Mouse (Mus musculus): Measurements from ENCODE around the gene Pcdh9.

Pcdh9 gene

GRCm38 (mm10) chr14:93376159-93376558 lies 514.3 kb downstream of the Pcdh9 start:
- DNase-seq (ENCODE audit: low spot score), result no peak

- no peak for DNase-seq (ENCODE audit: low spot score)
These were observed 516.3 kb downstream of the Pcdh9 start for GRCm38 (mm10) chr14:93374181-93374580.

GRCm38 (mm10) chr14:93354150-93354549 lies 536.3 kb downstream of the Pcdh9 start:
- no peak for DNase-seq (ENCODE audit: low spot score)

GRCm38 (mm10) chr14:93350906-93351305 lies 539.6 kb downstream of the Pcdh9 start:
- DNase-seq (ENCODE audit: low spot score), result peak; percentile 9

GRCm38 (mm10) chr14:93349166-93349565 lies 541.3 kb downstream of the Pcdh9 start:
- DNase-seq (ENCODE audit: low spot score), result no peak

GRCm38 (mm10) chr14:93347031-93347430 lies 543.4 kb downstream of the Pcdh9 start:
- no peak for DNase-seq (ENCODE audit: low spot score)

GRCm38 (mm10) chr14:93342781-93343180 lies 547.7 kb downstream of the Pcdh9 start:
- no peak for DNase-seq (ENCODE audit: low spot score)

GRCm38 (mm10) chr14:93341390-93341789 lies 549.1 kb downstream of the Pcdh9 start:
- DNase-seq (ENCODE audit: low spot score), result no peak

GRCm38 (mm10) chr14:93329247-93329646 lies 561.2 kb downstream of the Pcdh9 start:
- DNase-seq (ENCODE audit: low spot score), result no peak

GRCm38 (mm10) chr14:93317393-93317792 lies 573.1 kb downstream of the Pcdh9 start:
- no peak for DNase-seq (ENCODE audit: low spot score)

GRCm38 (mm10) chr14:93288361-93288760 lies 602.1 kb downstream of the Pcdh9 start:
- DNase-seq (ENCODE audit: low spot score), result no peak

- DNase-seq (ENCODE audit: low spot score), result no peak
These were observed 602.8 kb downstream of the Pcdh9 start for GRCm38 (mm10) chr14:93287642-93288041.

- no peak for DNase-seq (ENCODE audit: low spot score)
These were observed 605.3 kb downstream of the Pcdh9 start for GRCm38 (mm10) chr14:93285136-93285535.

- DNase-seq (ENCODE audit: low spot score), result no peak
These were observed 606.5 kb downstream of the Pcdh9 start for GRCm38 (mm10) chr14:93284009-93284408.

GRCm38 (mm10) chr14:93275661-93276060 lies 614.8 kb downstream of the Pcdh9 start:
- no peak for DNase-seq (ENCODE audit: low spot score)

GRCm38 (mm10) chr14:93274767-93275166 lies 615.7 kb downstream of the Pcdh9 start:
- no peak for DNase-seq (ENCODE audit: low spot score)

- no peak for DNase-seq (ENCODE audit: low spot score)
These were observed 637.1 kb downstream of the Pcdh9 start for GRCm38 (mm10) chr14:93253411-93253810.

GRCm38 (mm10) chr14:93240263-93240662 lies 650.2 kb downstream of the Pcdh9 start:
- DNase-seq (ENCODE audit: low spot score), result no peak

- DNase-seq (ENCODE audit: low spot score), result no peak
These were observed 656.1 kb downstream of the Pcdh9 start for GRCm38 (mm10) chr14:93234333-93234732.

GRCm38 (mm10) chr14:93233599-93233998 lies 656.9 kb downstream of the Pcdh9 start:
- DNase-seq (ENCODE audit: low spot score), result no peak

- peak; percentile 74 for DNase-seq (ENCODE audit: low spot score)
These were observed 675.6 kb downstream of the Pcdh9 start for GRCm38 (mm10) chr14:93214846-93215245.

- DNase-seq (ENCODE audit: low spot score), result no peak
These were observed 690.7 kb downstream of the Pcdh9 start for GRCm38 (mm10) chr14:93199791-93200190.

- DNase-seq (ENCODE audit: low spot score), result no peak
These were observed 707.6 kb downstream of the Pcdh9 start for GRCm38 (mm10) chr14:93182606-93183491.

- DNase-seq (ENCODE audit: low spot score), result no peak
These were observed 721.3 kb downstream of the Pcdh9 start for GRCm38 (mm10) chr14:93169201-93169600.
